Mouse (Mus musculus) stomach, embryonic 14.5 days (tissue): ENCODE measurements around the gene Fbxo31. TPM values are rescaled to one million over a fixed set of nuclear protein-coding genes. Genes with fewer than 3 reads are reported as not detected.

Source experiments
- ATAC-seq: fragments of 200-750 bp; cut with Nextera tagmentation; 2 replicates; pipeline ENCODE4 v1.8.0; 2017; ENCODE audit warnings: low read depth, moderate TSS enrichment; ENCODE audit not compliant: insufficient number of reproducible peaks, insufficient read depth, low FRiP score
- H3K27ac ChIP-seq: fragments of 300-500 bp; sonication (generic); 2 replicates; pipeline ENCODE4 v1.5.1; 2014; ENCODE audit warnings: mild to moderate bottlenecking, low read length, moderate library complexity, mixed read lengths
- H3K27me3 ChIP-seq: fragments of 300-500 bp; sonication (generic); 2 replicates; pipeline ENCODE4 v1.6.1; 2014; ENCODE audit warnings: low read length, control low read depth, mixed read lengths; ENCODE audit not compliant: control insufficient read depth, insufficient read depth
- H3K36me3 ChIP-seq: fragments of 300-500 bp; sonication (generic); 2 replicates; pipeline ENCODE4 v1.6.1; 2014; ENCODE audit warnings: mild to moderate bottlenecking, control low read depth, low read length, moderate library complexity, mixed read lengths; ENCODE audit not compliant: control insufficient read depth, insufficient read depth
- H3K4me1 ChIP-seq: fragments of 300-500 bp; sonication (generic); 2 replicates; pipeline ENCODE4 v1.6.1; 2014; ENCODE audit warnings: low read length, control low read depth, mixed read lengths; ENCODE audit not compliant: control insufficient read depth, insufficient read depth
- H3K4me2 ChIP-seq: fragments of 300-500 bp; sonication (generic); replicated peaks from 2 replicates; pipeline ENCODE4 v1.6.1; 2014; ENCODE audit warnings: low read depth, low read length, control low read depth
- H3K4me3 ChIP-seq: fragments of 300-500 bp; sonication (generic); 2 replicates; pipeline ENCODE4 v1.5.1; 2014; ENCODE audit warnings: low read depth, low read length, control low read depth
- H3K9ac ChIP-seq: fragments of 300-500 bp; sonication (generic); replicated peaks from 2 replicates; pipeline ENCODE4 v1.6.1; 2014; ENCODE audit warnings: low read depth, mild to moderate bottlenecking, control low read depth, low read length, moderate library complexity, mixed read lengths
- H3K9me3 ChIP-seq: fragments of 300-500 bp; sonication (generic); 2 replicates; pipeline ENCODE4 v1.6.1; 2016; ENCODE audit warnings: low read depth, low read length, control low read depth; ENCODE audit not compliant: control insufficient read depth
- WGBS: fragments of 180-500 bp; shearing (Covaris S2); extraction: QIAGEN DNeasy Blood & Tissue Kit; methylation state at CpG from one replicate; pipeline ENCODE4 v1.1.7; 2014; 5-methylcytosine and 5-hydroxymethylcytosine counted together
- polyA plus RNA-seq: library from polyadenylated mRNA; unstranded; fragments of >200 nt; fragmentation: Nextera tagmentation; extraction: Ambion mirVana; gene quantifications from 2 replicates; pipeline ENCODE4 v1.2.1, GENCODE M21; 2014

Fbxo31 gene
- polyA plus RNA-seq, 1 experiment from 2014 or later: 15.0 TPM

- Histone ChIP-seq H3K4me3 (no peak overlapping the region), H3K27me3 (no peaks in the 10 kb centered on the region), H3K4me1 (peaks cover 12% of the 10 kb centered on the region), H3K36me3 (peaks cover 22% of the 10 kb centered on the region), H3K27ac (no peak overlapping the region), H3K4me2 (no peak overlapping the region), H3K9ac (no peak overlapping the region), H3K9me3 (no peaks in the 10 kb centered on the region)
- ATAC-seq: no peak
- 87% methylated on average over 5 of the region's 5 CpGs for WGBS
Measured at GRCm38 (mm10) chr8:121593293-121593692, 14.7 kb upstream of the Fbxo31 start.

GRCm38 (mm10) chr8:121591178-121592066 lies 12.8 kb upstream of the Fbxo31 start:
- H3K36me3 ChIP-seq: peaks cover 18% of the 10 kb centered on the region; the same call in 1 of the 2 replicates
- peak overlapping the region; percentile 78 for H3K9ac ChIP-seq
- WGBS: 10% methylated on average over 20 of the region's 20 CpGs
- peak overlapping the region; percentile 87 for H3K4me3 ChIP-seq
- H3K4me1 ChIP-seq: peaks cover 12% of the 10 kb centered on the region
- H3K9me3 ChIP-seq: no peaks in the 10 kb centered on the region
- H3K4me2 ChIP-seq: peak overlapping the region; percentile 84
- no peaks in the 10 kb centered on the region for H3K27me3 ChIP-seq
- no peak for ATAC-seq
- peak overlapping the region; percentile 69; the same call in 1 of the 2 replicates for H3K27ac ChIP-seq

DNA sequence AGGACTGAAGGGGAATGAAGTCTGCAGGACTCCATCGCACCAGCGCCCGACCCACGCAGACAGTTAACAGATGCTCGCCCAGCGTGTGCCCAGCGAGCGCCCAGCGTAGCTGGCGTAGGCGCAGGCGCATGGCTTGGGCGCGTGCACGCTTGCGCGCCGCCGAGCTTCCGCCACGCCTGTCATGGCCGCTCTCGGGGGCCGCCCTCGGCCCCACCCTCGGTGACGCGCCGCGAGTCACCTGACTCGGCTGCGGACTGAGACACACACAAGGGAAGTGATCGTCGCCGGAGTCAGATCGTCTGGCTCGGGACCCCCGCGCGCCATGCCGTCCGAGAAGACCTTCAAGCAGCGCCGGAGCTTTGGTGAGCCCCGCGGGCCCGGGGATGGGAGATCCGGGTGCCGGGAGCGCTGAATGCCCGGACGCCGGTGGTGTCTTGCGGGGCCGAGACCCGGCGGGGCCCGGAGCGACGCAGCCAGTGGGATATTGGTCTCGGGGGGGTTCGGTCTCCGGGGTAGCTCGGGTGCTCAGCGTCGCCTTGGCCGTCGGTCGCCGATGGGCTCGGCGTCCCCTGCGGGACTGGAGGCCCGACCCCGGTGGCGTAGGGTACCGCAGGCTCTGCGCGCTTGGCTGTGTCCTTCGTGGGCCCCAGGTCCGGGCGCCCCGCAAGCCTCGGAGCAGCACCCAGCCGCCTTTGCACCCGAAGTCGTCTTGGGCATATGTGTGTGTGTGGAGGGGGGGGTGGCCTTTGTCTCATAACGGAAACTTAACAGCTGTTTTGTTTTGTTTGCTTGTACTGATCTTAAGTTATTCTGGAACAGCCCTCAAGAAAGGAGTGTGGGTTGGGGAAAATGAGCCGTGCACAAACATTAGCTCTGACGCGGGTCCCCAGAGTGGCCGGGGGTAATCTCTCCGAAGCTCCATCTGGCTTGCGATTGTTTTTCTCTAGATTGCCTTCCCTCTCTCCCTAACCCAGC lies 11.9 kb upstream of the Fbxo31 start, which contains the start of gene Map1lc3b:
TSS of gene Map1lc3b (plus strand) at position 159 of the 975 bp plus-strand sequence.
- Histone ChIP-seq H3K9ac (peak within 1 kb of the TSS; percentile 78), H3K4me2 (peak within 1 kb of the TSS; percentile 84), H3K27me3 (no peaks in the 10 kb centered on the region), H3K27ac (peak within 1 kb of the TSS; percentile 69), H3K36me3 (peaks cover 15% of the 10 kb centered on the region; the same call in 1 of the 2 replicates), H3K9me3 (no peaks in the 10 kb centered on the region), H3K4me1 (peaks cover 12% of the 10 kb centered on the region), H3K4me3 (peak within 1 kb of the TSS; percentile 87)
- under 1% methylated on average over 94 of the region's 94 CpGs for WGBS
- peak; percentile 84 for ATAC-seq

DNA sequence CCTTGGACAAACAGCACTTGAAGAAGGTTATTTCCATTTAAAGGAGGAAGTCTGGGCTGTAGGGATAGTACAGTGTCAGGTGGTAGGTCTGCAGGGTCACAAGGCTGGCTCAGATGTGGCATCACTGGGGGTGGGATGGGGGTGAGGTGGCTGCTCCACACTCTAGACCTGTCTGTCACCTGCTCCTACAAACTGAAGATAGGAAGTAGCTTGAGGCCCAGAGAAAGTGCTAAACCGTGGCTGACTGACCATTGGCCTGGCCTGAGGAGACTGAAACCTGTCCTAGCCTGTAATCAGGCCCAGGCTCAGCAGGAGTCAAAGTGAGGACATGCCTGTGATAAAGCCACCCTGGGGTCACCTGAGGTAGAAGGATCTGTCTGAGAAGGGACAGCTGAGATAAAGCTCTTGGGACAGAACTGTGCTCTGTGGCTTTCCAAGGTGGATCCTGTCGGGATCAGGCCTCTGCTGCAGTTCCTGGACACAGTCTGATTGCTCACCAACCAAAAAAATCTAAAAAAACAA lies 10.7 kb upstream of the Fbxo31 start:
- Histone ChIP-seq H3K4me1 (peaks cover 12% of the 10 kb centered on the region), H3K36me3 (peaks cover 8% of the 10 kb centered on the region; the same call in 1 of the 2 replicates), H3K27ac (no peak overlapping the region), H3K9ac (no peak overlapping the region), H3K9me3 (no peaks in the 10 kb centered on the region), H3K4me3 (no peak overlapping the region), H3K4me2 (peak overlapping the region; percentile 84; the same call in 1 of the 2 replicates), H3K27me3 (no peaks in the 10 kb centered on the region)
- WGBS: 39% methylated on average over 2 of the region's 2 CpGs
- ATAC-seq: no peak

DNA sequence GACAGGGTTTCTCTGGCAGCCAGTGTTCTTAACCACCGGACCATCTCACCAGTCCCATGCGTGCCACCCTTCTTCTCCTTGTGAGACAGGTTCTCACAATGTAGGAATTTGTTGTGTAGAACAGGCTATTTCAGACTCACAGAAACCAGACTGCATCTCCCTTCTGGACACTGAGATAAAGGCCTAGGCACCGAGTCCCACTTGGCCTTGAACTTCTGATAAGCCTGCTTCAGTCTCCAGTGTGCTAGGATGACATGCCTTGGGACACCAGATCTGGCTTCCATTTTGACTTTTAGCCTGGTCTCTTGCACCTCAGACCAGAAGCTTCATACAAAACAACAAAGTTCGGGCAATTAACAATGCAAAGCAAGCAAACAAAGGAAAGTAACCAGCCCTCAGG lies 10.1 kb upstream of the Fbxo31 start:
- Histone ChIP-seq H3K36me3 (peaks cover 4% of the 10 kb centered on the region; the same call in 1 of the 2 replicates), H3K4me1 (peaks cover 12% of the 10 kb centered on the region), H3K4me3 (no peak overlapping the region), H3K9me3 (no peaks in the 10 kb centered on the region), H3K27ac (no peak overlapping the region), H3K27me3 (no peaks in the 10 kb centered on the region), H3K4me2 (no peak overlapping the region), H3K9ac (no peak overlapping the region)
- ATAC-seq: no peak
- WGBS: 82% methylated on average over 4 of the region's 4 CpGs

- Histone ChIP-seq H3K9me3 (no peaks in the 10 kb centered on the region), H3K27me3 (no peaks in the 10 kb centered on the region), H3K4me1 (peaks cover 7% of the 10 kb centered on the region; the same call in 1 of the 2 replicates), H3K9ac (peak overlapping the region; percentile 28; the same call in 1 of the 2 replicates), H3K4me2 (peak overlapping the region; percentile 51), H3K4me3 (peak overlapping the region; percentile 57), H3K36me3 (no peaks in the 10 kb centered on the region), H3K27ac (no peak overlapping the region)
- WGBS: under 1% methylated on average over 47 of the region's 47 CpGs
- peak; percentile 94 for ATAC-seq
Measured at GRCm38 (mm10) chr8:121585159-121585825, 6.7 kb upstream of the Fbxo31 start.

- Histone ChIP-seq H3K4me2 (peak overlapping the region; percentile 51), H3K36me3 (no peaks in the 10 kb centered on the region), H3K4me1 (peaks cover 4% of the 10 kb centered on the region; the same call in 1 of the 2 replicates), H3K27me3 (no peaks in the 10 kb centered on the region), H3K27ac (no peak overlapping the region), H3K9me3 (no peaks in the 10 kb centered on the region), H3K9ac (no peak overlapping the region), H3K4me3 (peak overlapping the region; percentile 57)
- ATAC-seq: no peak
- WGBS: 43% methylated on average over 13 of the region's 13 CpGs
Measured at GRCm38 (mm10) chr8:121584730-121585129, 6.1 kb upstream of the Fbxo31 start.
